Mouse (Mus musculus) lung, embryonic 15.5 days (tissue): ENCODE results near the gene Gm9837. TPM values are rescaled to one million over a fixed set of nuclear protein-coding genes. Genes with fewer than 3 reads are reported as not detected.

Experiments
- ATAC-seq: fragments of 200-750 bp; cut with Nextera tagmentation; 2 replicates; pipeline ENCODE4 v1.8.0; 2017; ENCODE audit warnings: moderate number of reproducible peaks, borderline replicate concordance; ENCODE audit not compliant: low FRiP score, low TSS enrichment; ENCODE audit errors: extremely low read depth
- H3K27ac ChIP-seq: fragments of 300-500 bp; sonication (generic); 2 replicates; pipeline ENCODE4 v1.5.1; 2015; ENCODE audit warnings: moderate library complexity, mild to moderate bottlenecking, inconsistent platforms
- H3K27me3 ChIP-seq: fragments of 300-500 bp; sonication (generic); 2 replicates; pipeline ENCODE4 v1.6.1; 2015; ENCODE audit warnings: inconsistent platforms
- H3K36me3 ChIP-seq: fragments of 300-500 bp; sonication (generic); 2 replicates; pipeline ENCODE4 v1.6.1; 2015; ENCODE audit warnings: inconsistent platforms
- H3K4me1 ChIP-seq: fragments of 300-500 bp; sonication (generic); 2 replicates; pipeline ENCODE4 v1.6.1; 2015; ENCODE audit warnings: inconsistent platforms
- H3K4me2 ChIP-seq: fragments of 300-500 bp; sonication (generic); 2 replicates; pipeline ENCODE4 v1.6.1; 2015; ENCODE audit warnings: inconsistent platforms, mild to moderate bottlenecking, moderate library complexity
- H3K4me3 ChIP-seq: fragments of 300-500 bp; sonication (generic); 2 replicates; pipeline ENCODE4 v1.5.1; 2015; ENCODE audit warnings: mild to moderate bottlenecking, inconsistent platforms
- H3K9ac ChIP-seq: fragments of 300-500 bp; sonication (generic); 2 replicates; pipeline ENCODE4 v1.6.1; 2015; ENCODE audit warnings: inconsistent platforms
- H3K9me3 ChIP-seq: fragments of 300-500 bp; sonication (generic); 2 replicates; pipeline ENCODE4 v1.6.1; 2016; ENCODE audit warnings: inconsistent platforms
- WGBS: fragments of 180-500 bp; shearing (Covaris S2); methylation state at CpG from one replicate; pipeline ENCODE4 v1.1.7; 2015; 5-methylcytosine and 5-hydroxymethylcytosine counted together
- polyA plus RNA-seq: library from polyadenylated mRNA; unstranded; fragments of >200 nt; fragmentation: Nextera tagmentation; extraction: Ambion mirVana; gene quantifications from 2 replicates; pipeline ENCODE4 v1.2.1, GENCODE M21; 2015

Gene Gm9837
- polyA plus RNA-seq = not detected in 2 replicates

- Histone ChIP-seq H3K4me2 (peak within 1 kb of the TSS; percentile 43), H3K36me3 (no peaks in the 10 kb centered on the region), H3K4me3 (no peak within 1 kb of the TSS), H3K9me3 (no peaks in the 10 kb centered on the region), H3K27me3 (peaks cover 76% of the 10 kb centered on the region), H3K9ac (no peak within 1 kb of the TSS), H3K27ac (no peak within 1 kb of the TSS), H3K4me1 (peaks cover 13% of the 10 kb centered on the region)
- 3% methylated on average over 29 of the region's 29 CpGs for WGBS
- peak; percentile 54; the same call in 1 of the 2 replicates for ATAC-seq
These were observed at the start of gene Gm9837 for GRCm38 (mm10) chr11:53469968-53470695. TSS of gene Gm9837 (minus strand) at chr11:53470479.

GRCm38 (mm10) chr11:53519207-53520121 is 49.2 kb upstream of the Gm9837 start, which contains the start of gene Sept8:
TSS of gene Sept8 (plus strand) at chr11:53519257.
- Histone ChIP-seq H3K4me2 (peak within 1 kb of the TSS; percentile 87), H3K27me3 (no peaks in the 10 kb centered on the region), H3K27ac (peak within 1 kb of the TSS; percentile 76), H3K9me3 (no peaks in the 10 kb centered on the region), H3K36me3 (no peaks in the 10 kb centered on the region), H3K4me3 (peak within 1 kb of the TSS; percentile 78), H3K9ac (peak within 1 kb of the TSS; percentile 74), H3K4me1 (peaks cover 38% of the 10 kb centered on the region)
- ATAC-seq = peak; percentile 75; the same call in 1 of the 2 replicates
- WGBS = 5% methylated on average over 53 of the region's 79 CpGs

- H3K9me3 ChIP-seq = no peaks in the 10 kb centered on the region
- H3K27me3 ChIP-seq = no peaks in the 10 kb centered on the region
- H3K9ac ChIP-seq = no peak overlapping the region
- H3K4me3 ChIP-seq = peak overlapping the region; percentile 78; the same call in 1 of the 2 replicates
- H3K4me1 ChIP-seq = peaks cover 38% of the 10 kb centered on the region
- WGBS = 29% methylated on average over 5 of the region's 5 CpGs
- H3K36me3 ChIP-seq = no peaks in the 10 kb centered on the region
- ATAC-seq = no peak
- peak overlapping the region; percentile 76; the same call in 1 of the 2 replicates for H3K27ac ChIP-seq
- H3K4me2 ChIP-seq = peak overlapping the region; percentile 87
These were observed 48.5 kb upstream of the Gm9837 start for GRCm38 (mm10) chr11:53518759-53519158.

- WGBS = 31% methylated on average over 8 of the region's 8 CpGs
- peaks cover 31% of the 10 kb centered on the region for H3K4me1 ChIP-seq
- H3K9me3 ChIP-seq = no peaks in the 10 kb centered on the region
- H3K4me3 ChIP-seq = no peak overlapping the region
- ATAC-seq = no peak
- no peak overlapping the region for H3K4me2 ChIP-seq
- no peaks in the 10 kb centered on the region for H3K36me3 ChIP-seq
- peak overlapping the region; percentile 9; the same call in 1 of the 2 replicates for H3K27ac ChIP-seq
- H3K9ac ChIP-seq = no peak overlapping the region
- H3K27me3 ChIP-seq = no peaks in the 10 kb centered on the region
These were observed 46.7 kb upstream of the Gm9837 start for GRCm38 (mm10) chr11:53516775-53517627.

- H3K4me3 ChIP-seq = no peak overlapping the region
- H3K4me1 ChIP-seq = no peaks in the 10 kb centered on the region
- WGBS = 47% methylated on average over 5 of the region's 5 CpGs
- H3K9ac ChIP-seq = no peak overlapping the region
- H3K27ac ChIP-seq = no peak overlapping the region
- no peak overlapping the region for H3K4me2 ChIP-seq
- no peak for ATAC-seq
- H3K27me3 ChIP-seq = no peaks in the 10 kb centered on the region
- H3K36me3 ChIP-seq = no peaks in the 10 kb centered on the region
- H3K9me3 ChIP-seq = no peaks in the 10 kb centered on the region
These were observed 40.1 kb upstream of the Gm9837 start for GRCm38 (mm10) chr11:53510351-53510750.

GRCm38 (mm10) chr11:53508591-53508990 is 38.3 kb upstream of the Gm9837 start:
- no peak overlapping the region for H3K27ac ChIP-seq
- no peaks in the 10 kb centered on the region for H3K36me3 ChIP-seq
- no peak for ATAC-seq
- H3K4me1 ChIP-seq = no peaks in the 10 kb centered on the region
- no peak overlapping the region for H3K9ac ChIP-seq
- WGBS = 46% methylated on average over 3 of the region's 3 CpGs
- no peak overlapping the region for H3K4me2 ChIP-seq
- H3K27me3 ChIP-seq = no peaks in the 10 kb centered on the region
- H3K9me3 ChIP-seq = no peaks in the 10 kb centered on the region
- no peak overlapping the region for H3K4me3 ChIP-seq

- no peak overlapping the region for H3K9ac ChIP-seq
- 58% methylated on average over 7 of the region's 7 CpGs for WGBS
- no peak for ATAC-seq
These were observed 37.9 kb upstream of the Gm9837 start for GRCm38 (mm10) chr11:53508152-53508551.

GRCm38 (mm10) chr11:53507098-53507805 is 37.0 kb upstream of the Gm9837 start:
- no peak for ATAC-seq
- H3K4me1 ChIP-seq = no peaks in the 10 kb centered on the region
- WGBS = 82% methylated on average over 9 of the region's 9 CpGs

More at GRCm38 (mm10) chr11:53508152-53508551, 37.9 kb upstream of the Gm9837 start:
- Histone ChIP-seq H3K4me2 (no peak overlapping the region), H3K27me3 (no peaks in the 10 kb centered on the region), H3K4me3 (no peak overlapping the region), H3K9me3 (no peaks in the 10 kb centered on the region), H3K4me1 (no peaks in the 10 kb centered on the region), H3K36me3 (no peaks in the 10 kb centered on the region), H3K27ac (no peak overlapping the region)

GRCm38 (mm10) chr11:53505026-53505663 is 34.9 kb upstream of the Gm9837 start:
- H3K36me3 ChIP-seq = no peaks in the 10 kb centered on the region
- no peak for ATAC-seq
- H3K27me3 ChIP-seq = no peaks in the 10 kb centered on the region
- H3K4me3 ChIP-seq = no peak overlapping the region
- H3K9me3 ChIP-seq = no peaks in the 10 kb centered on the region
- 68% methylated on average over 5 of the region's 5 CpGs for WGBS
- H3K9ac ChIP-seq = no peak overlapping the region
- no peak overlapping the region for H3K4me2 ChIP-seq
- H3K27ac ChIP-seq = no peak overlapping the region
- H3K4me1 ChIP-seq = peaks cover 7% of the 10 kb centered on the region; the same call in 1 of the 2 replicates

More at GRCm38 (mm10) chr11:53507098-53507805, 37.0 kb upstream of the Gm9837 start:
- Histone ChIP-seq H3K4me3 (no peak overlapping the region), H3K9me3 (no peaks in the 10 kb centered on the region), H3K36me3 (no peaks in the 10 kb centered on the region), H3K4me2 (no peak overlapping the region), H3K9ac (no peak overlapping the region), H3K27ac (no peak overlapping the region), H3K27me3 (no peaks in the 10 kb centered on the region)

GRCm38 (mm10) chr11:53504376-53504775 is 34.1 kb upstream of the Gm9837 start:
- H3K4me3 ChIP-seq = no peak overlapping the region
- no peak overlapping the region for H3K9ac ChIP-seq
- H3K36me3 ChIP-seq = no peaks in the 10 kb centered on the region
- no peaks in the 10 kb centered on the region for H3K27me3 ChIP-seq
- ATAC-seq = no peak
- H3K4me1 ChIP-seq = peaks cover 7% of the 10 kb centered on the region; the same call in 1 of the 2 replicates
- H3K27ac ChIP-seq = no peak overlapping the region
- no peak overlapping the region for H3K4me2 ChIP-seq
- H3K9me3 ChIP-seq = no peaks in the 10 kb centered on the region
- WGBS = 84% methylated on average over 8 of the region's 8 CpGs
